ENCODE assay signal across 14 mouse cellular contexts in genomic region chr5:143668884-143669283, GRCm38 (mm10). TPM values are rescaled to one million over a fixed set of nuclear protein-coding genes. Genes with fewer than 3 reads are reported as not detected.
DNase-seq lines count a peak whose midpoint lies in the region; ATAC-seq and TF ChIP-seq lines count a peak whose summit lies in the region.
"Had no signal": no experiment of that assay in that cellular context is flagged by ENCODE, and none has a peak within 500 bp of the region (broad histone marks: within the 10 kb centered on the region; RNA-seq: fewer than 3 reads in every experiment).

No protein-coding gene starts in this region.

- no peaks in the 10 kb centered on the region for H3K9me3 ChIP-seq in kidney, embryonic 16.5 days (ENCODE audit: low read length)
- H3K9me3 ChIP-seq in intestine, postnatal 0 days (ENCODE audit: control insufficient read depth): no peaks in the 10 kb centered on the region
- H3K9me3 ChIP-seq: G1E had no signal

- ATAC-seq in kidney, embryonic 16.5 days (ENCODE audit: low FRiP score, low TSS enrichment): 0 out of 2 replicates have a peak, but pooled peaks have one; percentile 70
- no peak for ATAC-seq in erythroid progenitor cell, adult 5-6 weeks (replicated peaks; ENCODE audit: low FRiP score, poor library complexity, severe bottlenecking)
- ATAC-seq in intestine, postnatal 0 days: no peak
- ATAC-seq: forebrain, postnatal 0 days; intestine, embryonic 16.5 days had no signal

- no peak overlapping the region for H3K27ac ChIP-seq in kidney, embryonic 16.5 days (ENCODE audit: low read length)
- no peak overlapping the region for H3K27ac ChIP-seq in intestine, postnatal 0 days (ENCODE audit: low read depth, low read length)

- no peak for TF ChIP-seq CTCF in intestine, postnatal 0 days (IDR thresholded peaks at IDR 0.05; ENCODE audit: low read depth)

- H3K4me1 ChIP-seq in kidney, embryonic 16.5 days (ENCODE audit: insufficient read depth, low read length): peaks cover 29% of the 10 kb centered on the region
- no peaks in the 10 kb centered on the region for H3K4me1 ChIP-seq in intestine, postnatal 0 days (replicated peaks; ENCODE audit: control insufficient read depth, insufficient read depth, low read length)

- no peaks in the 10 kb centered on the region for H3K36me3 ChIP-seq in kidney, embryonic 16.5 days (ENCODE audit: insufficient read depth, low read length)
- H3K36me3 ChIP-seq in intestine, postnatal 0 days (ENCODE audit: control insufficient read depth, insufficient read depth): no peaks in the 10 kb centered on the region

- no peak overlapping the region for H3K4me3 ChIP-seq in kidney, embryonic 16.5 days (ENCODE audit: low read length)
- no peak overlapping the region for H3K4me3 ChIP-seq in intestine, postnatal 0 days (ENCODE audit: low read depth, low read length)

- no peak overlapping the region for H3K4me2 ChIP-seq in kidney, embryonic 16.5 days (replicated peaks; ENCODE audit: low read depth, low read length)
- no peak overlapping the region for H3K4me2 ChIP-seq in intestine, postnatal 0 days (replicated peaks; ENCODE audit: low read depth)

- no peaks in the 10 kb centered on the region for H3K27me3 ChIP-seq in kidney, embryonic 16.5 days (ENCODE audit: insufficient read depth, low read length)
- no peaks in the 10 kb centered on the region for H3K27me3 ChIP-seq in intestine, postnatal 0 days (replicated peaks; ENCODE audit: control insufficient read depth, insufficient read depth, low read length)

- peak; percentile 48 for DNase-seq in adrenal gland, adult 2 months
- no peak for DNase-seq in adrenal gland, postnatal 10 days
- peak; percentile 40 to 74 for DNase-seq in kidney, adult 8-10 months
- DNase-seq in kidney, postnatal 10 days: no peak
- DNase-seq in ZHBTc4 (ENCODE audit: low read depth, low spot score): peak; percentile 17
- DNase-seq: cerebellum, adult 11-12 months; forebrain, postnatal 0 days; lung, postnatal 10 days; thymus, adult 18-20 months had no signal

- 41% methylated on average over 2 of the region's 2 CpGs for WGBS in kidney, embryonic 16.5 days
- WGBS in intestine, postnatal 0 days: 71% methylated on average over 2 of the region's 2 CpGs

- no peak overlapping the region for H3K9ac ChIP-seq in kidney, embryonic 16.5 days (replicated peaks; ENCODE audit: low read length)
- H3K9ac ChIP-seq in intestine, postnatal 0 days (ENCODE audit: low read depth, low read length): no peak overlapping the region
- H3K9ac ChIP-seq: forebrain, postnatal 0 days had no signal

RNA-seq across cellular contexts. Expression of gene Cyth3, which starts 46.6 kb away (rescaled TPM):
- 100 to 1,000 TPM; 119 to 164 TPM for total RNA-seq in adrenal gland, adult 2 months (2021)
- 61.7 and 78.7 TPM in 2 replicates for polyA plus RNA-seq in adrenal gland, adult 2 months (2012; rRNA removed)
- total RNA-seq in adrenal gland, postnatal 10 days (2021): 100 to 1,000 TPM; 123 to 151 TPM
- polyA plus RNA-seq in kidney, embryonic 16.5 days (2015; fragmentation: Nextera tagmentation; extraction: Ambion mirVana): 79.2 and 81.3 TPM in 2 replicates
- 42.2 and 63.7 TPM in 2 replicates for total RNA-seq in erythroid progenitor cell, adult 5-6 weeks (2015; ENCODE audit: low replicate concordance)
- total RNA-seq in erythroid progenitor cell, adult 5-6 weeks (2017; ENCODE audit: low replicate concordance): 53.3 and 72.6 TPM in 2 replicates
- polyA plus RNA-seq in intestine, postnatal 0 days (2015; fragmentation: Nextera tagmentation; extraction: Ambion mirVana): 21.1 and 22.6 TPM in 2 replicates

Comparison
In these comparisons a context has a peak if more than half of its experiments do, and no peak if none do; other contexts are left out.
1. DNase-seq: peak in adrenal gland, adult 2 months (single experiment), kidney, adult 8-10 months (2 of 2) and ZHBTc4 (single experiment); none in adrenal gland, postnatal 10 days (single experiment) and kidney, postnatal 10 days (single experiment).